Mouse (Mus musculus) thymus, adult 18-20 months (tissue): ENCODE data around the gene H3f3a.
A peak's percentile ranks its signal among the peaks of the same experiment; 100 is the strongest.
"Not testable (repeated sequence)": the region's sequence is repeated elsewhere in the genome, so short reads cannot be mapped to it uniquely, and the experiment has no call there.

Source experiments
- DNase-seq, 2 experiments: peaks; one replicate each; pipeline ENCODE4 v3.0.0; 2022; ENCODE audit warnings: mixed read lengths in 2 of 2

The H3f3a gene

GRCm38 (mm10) chr1:180813885-180814740 is at the start of gene H3f3a:
Gene H3f3a (minus strand): TSS chr1:180813943.
- peak; percentile 73 to 80 for DNase-seq

- DNase-seq = no peak
These were observed 46.3 kb upstream of the H3f3a start for GRCm38 (mm10) chr1:180860030-180860429.

- no peak for DNase-seq
These were observed 45.0 kb upstream of the H3f3a start for GRCm38 (mm10) chr1:180858763-180859162.

DNA sequence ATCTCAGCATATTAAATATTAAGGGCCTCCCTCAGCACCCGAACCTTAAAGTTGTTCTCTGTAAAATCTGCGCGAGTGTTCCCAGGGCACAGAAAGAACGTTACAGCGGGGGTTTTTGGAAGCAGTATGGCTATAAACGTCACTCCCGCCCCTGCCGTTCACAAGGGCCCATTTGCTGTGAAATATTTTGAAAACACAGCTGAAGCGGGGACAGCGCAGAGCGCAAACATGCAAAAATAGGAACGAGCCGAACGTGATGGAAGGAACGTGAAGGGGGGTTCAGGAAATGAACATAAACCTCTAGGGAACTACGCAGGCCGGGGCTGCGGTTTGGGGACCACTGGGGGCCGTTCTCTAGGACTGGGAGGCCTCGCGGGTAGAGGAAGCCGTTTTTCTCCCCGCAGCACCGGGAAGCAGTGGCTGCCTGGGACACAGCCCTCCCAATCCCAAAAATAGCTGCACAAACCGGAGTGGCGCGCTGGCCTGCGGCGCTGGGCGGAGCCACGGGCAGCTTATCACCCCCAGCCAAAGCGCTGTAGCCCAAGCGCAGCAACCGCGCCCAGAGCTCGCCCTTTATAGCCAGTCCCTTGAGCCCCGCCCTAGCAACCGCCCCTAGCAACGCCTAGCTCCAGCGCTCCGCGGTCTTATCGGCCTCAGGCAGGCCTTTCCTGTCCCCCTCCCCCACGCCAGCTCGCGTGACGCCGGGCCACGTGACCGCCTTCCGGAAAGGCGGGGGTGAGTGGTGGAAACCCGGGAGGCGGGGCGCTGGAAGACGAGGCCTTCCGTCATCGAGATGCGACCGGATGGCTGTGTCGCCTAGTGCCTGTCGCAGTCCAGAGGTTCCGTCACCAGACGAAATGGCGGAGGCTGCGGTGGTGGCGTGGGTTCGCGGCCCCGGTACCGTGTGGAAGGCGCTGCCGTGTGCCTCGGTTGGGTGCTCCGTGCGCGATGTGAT is 36.9 kb upstream of the H3f3a start, which contains the start of gene Sde2:
TSS of gene Sde2 (plus strand) at position 812 of the 955 bp plus-strand sequence.
- peak; percentile 100 for DNase-seq

DNA sequence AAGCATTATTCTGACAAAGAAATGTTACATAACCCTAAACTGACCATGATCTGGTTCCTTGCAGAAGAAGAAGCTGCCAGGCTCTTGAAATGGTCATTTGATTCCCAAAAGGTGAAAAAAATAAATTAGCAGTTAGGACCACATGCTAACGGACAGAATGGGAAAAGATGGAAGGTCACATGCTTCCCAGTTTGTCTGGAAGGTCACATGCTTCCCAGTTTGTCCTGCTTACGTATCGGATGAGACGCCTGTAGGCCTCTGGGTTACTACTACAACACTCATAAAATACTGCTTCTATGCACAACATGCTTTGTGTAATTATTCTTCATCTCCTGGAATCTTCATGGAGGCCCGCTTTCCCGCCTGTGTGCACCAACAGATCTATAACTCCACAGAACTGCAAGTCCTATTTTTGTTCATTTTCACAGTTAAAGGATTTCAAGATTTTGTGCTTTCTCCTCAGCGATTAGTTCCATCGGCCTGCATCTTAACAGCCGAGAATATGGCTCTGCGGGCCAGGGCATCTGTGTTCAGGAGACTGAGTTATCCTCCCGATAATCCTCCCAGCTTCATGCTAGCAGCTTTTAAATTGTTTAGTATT is 36.1 kb upstream of the H3f3a start:
- no peak for DNase-seq

GRCm38 (mm10) chr1:180848511-180849241 is 34.9 kb upstream of the H3f3a start:
- DNase-seq = peak; percentile 45 to 60

DNA sequence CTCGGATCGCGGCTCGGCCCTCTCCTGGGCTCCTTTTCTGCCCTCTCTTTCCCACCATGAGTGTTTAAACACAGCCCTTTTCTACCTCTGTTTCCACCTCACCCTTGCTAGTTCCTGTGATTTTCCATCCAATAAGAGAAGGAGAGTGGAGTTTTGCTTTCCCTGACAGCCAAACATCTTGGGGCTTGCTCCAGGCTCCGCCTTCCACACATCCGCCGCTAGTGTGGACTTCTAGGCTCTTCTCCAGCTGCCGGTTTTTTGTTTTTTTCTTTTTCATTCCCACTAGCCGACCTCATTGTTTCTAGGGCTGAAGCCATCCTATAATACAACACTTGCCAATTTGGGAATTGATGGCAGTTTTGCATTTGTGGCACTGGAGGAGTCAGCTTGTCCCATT is 34.4 kb upstream of the H3f3a start:
- DNase-seq = peak; percentile 47 to 64

DNA sequence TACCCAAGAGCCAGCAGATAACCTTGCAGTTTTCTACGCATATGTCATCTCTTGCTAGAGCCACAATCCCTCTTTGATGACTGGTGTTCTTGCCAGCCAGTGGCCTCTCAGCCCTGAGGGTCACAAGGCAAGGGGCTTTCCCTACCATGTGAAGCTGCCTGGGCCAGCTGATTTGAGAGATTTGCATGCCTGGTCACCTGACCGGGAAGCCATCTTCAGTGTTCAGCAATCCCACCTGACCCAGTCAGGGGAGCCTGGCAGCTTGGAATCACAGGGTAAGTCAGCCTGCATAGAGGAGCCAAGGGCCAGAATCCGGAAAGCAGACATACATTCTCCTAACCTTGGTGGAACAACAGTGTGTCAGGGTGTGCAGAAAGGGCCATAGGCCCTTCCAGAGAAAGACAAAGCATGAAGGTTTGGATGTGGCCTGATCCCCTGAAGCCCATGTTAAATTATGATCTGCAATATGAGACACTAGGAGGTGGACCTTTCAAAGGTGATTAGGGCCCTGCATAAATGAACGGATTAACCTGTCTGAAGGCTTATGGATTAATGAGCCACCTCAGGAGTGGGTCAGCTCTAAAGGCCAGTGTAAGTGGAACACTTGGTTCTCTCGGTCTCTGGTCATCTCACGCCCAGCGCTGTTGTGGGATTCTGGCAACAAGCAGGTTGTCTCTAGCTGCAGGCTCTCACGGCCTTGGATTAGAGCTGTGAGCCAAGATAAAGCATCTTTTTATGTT is 28.0 kb upstream of the H3f3a start:
- DNase-seq = no peak

DNA sequence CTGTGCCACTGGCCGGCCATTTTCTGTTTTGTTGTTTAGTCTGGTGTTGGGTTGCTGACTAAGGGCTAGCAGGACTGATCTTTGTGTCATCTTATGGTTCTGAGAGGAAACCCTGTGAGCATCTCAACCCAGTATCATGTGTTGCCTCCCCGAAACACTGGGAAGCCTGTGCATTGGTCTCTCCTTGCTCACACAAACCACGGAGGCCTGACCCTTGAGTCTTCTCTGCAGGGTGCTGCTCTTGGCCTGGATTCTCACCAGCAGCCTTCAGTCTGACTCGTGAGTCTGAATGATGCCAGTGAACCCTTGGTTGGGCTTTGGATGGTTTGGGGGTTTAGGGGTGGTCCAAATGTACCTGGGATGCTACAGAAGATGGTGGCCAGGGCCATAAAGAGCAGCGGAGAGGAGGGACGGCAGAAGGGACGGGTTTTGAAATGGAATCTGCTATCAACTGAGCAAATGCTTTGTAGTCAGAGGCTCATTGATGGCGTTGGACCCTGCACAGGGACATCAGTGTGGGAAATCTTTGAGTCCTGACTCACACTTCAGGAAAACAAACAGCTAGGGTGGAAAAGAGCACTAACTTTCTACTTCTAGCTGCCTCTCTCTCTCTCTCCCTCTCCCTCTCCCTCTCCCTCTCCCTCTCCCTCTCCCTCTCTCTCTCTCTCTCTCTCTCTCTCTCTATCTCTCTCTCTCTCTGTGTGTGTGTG is 25.6 kb upstream of the H3f3a start:
- DNase-seq = no peak

DNA sequence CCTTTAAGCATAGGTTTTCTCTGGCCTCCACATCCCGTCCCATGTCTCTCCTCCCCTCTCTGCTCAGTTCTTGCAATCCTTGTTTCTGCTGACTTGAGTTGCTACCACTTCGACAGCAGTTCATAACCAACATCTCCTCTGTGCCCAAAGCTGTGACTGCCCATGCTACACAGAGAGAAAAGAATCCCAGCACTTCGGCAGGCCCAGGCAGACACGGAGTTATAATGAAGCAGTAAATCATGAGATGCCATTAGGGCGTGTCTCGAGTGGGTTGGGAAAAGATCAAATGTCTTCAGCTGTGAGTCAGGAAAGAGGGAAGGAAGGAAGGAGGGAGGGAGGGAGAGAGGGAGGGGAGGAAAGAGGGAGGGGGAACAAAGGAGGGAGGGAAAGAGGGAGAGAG is 24.3 kb upstream of the H3f3a start:
- DNase-seq = no peak

GRCm38 (mm10) chr1:180837186-180837585 is 23.4 kb upstream of the H3f3a start:
- no peak for DNase-seq

DNA sequence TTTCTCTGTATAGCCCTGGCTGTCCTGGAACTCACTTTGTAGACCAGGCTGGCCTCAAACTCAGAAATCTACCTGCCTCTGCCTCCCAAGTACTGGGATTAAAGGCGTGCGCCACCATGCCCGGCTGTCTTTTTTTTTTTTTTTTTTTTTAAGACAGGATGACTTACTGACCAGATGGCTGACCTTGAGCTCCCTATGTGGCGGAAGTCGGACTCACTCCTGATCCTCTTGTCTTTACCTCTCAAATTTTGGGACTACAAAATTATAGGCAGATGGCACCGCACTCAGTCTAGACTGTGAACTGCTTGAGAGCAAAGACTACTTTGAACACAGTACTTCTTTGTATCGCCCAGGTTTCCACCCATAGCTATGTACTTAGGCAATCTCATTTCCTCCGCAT is 22.7 kb upstream of the H3f3a start:
- DNase-seq = not testable (repeated sequence)

- DNase-seq = no peak
These were observed 21.7 kb upstream of the H3f3a start for GRCm38 (mm10) chr1:180835273-180836015.

- no peak for DNase-seq
These were observed 17.0 kb upstream of the H3f3a start for GRCm38 (mm10) chr1:180830588-180831346.

DNA sequence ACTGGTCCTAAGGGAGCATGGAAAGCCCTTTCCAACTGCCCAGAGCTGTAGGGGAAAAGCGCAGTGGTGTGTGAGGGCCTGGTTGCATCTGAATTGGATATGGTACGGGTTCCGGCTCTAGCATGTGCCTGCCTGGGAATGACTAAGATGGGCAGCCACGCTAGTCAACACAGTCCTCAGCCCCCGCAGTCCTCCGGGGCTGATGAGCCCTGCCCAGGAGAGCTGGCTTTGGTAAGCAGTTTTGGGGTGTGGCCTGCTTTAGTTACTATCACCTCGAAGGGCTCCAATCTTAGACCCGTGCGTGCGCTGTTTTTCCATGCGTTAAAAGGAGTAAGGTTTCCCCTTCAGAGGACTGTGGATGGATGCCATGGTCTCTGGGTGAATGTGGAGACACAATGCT is 16.4 kb upstream of the H3f3a start:
- DNase-seq = no peak

- peak in 1 of 2 experiments; percentile 28 for DNase-seq
These were observed 16.0 kb upstream of the H3f3a start for GRCm38 (mm10) chr1:180829775-180830174.

DNA sequence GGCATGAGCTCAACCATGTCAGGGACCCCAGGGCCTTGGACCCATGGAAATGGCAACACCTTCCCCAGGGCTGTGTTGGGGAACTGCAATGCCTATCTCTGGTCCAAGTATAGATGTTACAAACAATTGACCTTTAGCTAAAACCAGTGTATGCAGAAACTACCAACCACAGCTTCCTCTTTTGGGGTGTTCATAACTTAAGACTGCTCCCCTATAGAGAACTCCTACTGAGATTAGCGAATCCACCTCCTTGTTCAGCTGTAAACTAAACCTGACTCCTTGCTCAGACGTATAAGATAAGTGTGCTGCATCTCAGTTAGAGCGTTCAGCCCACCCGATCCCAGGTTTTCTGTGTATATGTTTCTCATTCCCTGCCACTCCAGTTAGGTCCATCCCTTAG is 12.9 kb upstream of the H3f3a start:
- no peak for DNase-seq

GRCm38 (mm10) chr1:180824721-180825120 is 11.0 kb upstream of the H3f3a start:
- peak; percentile 33 to 51 for DNase-seq

- no peak for DNase-seq
These were observed 10.0 kb upstream of the H3f3a start for GRCm38 (mm10) chr1:180823716-180824115.
